Mouse (Mus musculus) cerebellum, adult 2 months (tissue): ENCODE measurements around the gene Alx3.

Experiments used
- CTCF ChIP-seq: fragments of 200-500 bp; IDR thresholded peaks from 2 replicates; pipeline ENCODE4 v1.5.1; 2011; ENCODE audit warnings: low read depth, mild to moderate bottlenecking, control low read depth, low read length, moderate library complexity, borderline replicate concordance; ENCODE audit not compliant: insufficient read depth
- POLR2A ChIP-seq: fragments of 200-500 bp; IDR thresholded peaks from 2 replicates; pipeline ENCODE4 v1.6.1; 2011; ENCODE audit warnings: low read length, control low read depth, borderline replicate concordance; ENCODE audit not compliant: insufficient read depth

DNA sequence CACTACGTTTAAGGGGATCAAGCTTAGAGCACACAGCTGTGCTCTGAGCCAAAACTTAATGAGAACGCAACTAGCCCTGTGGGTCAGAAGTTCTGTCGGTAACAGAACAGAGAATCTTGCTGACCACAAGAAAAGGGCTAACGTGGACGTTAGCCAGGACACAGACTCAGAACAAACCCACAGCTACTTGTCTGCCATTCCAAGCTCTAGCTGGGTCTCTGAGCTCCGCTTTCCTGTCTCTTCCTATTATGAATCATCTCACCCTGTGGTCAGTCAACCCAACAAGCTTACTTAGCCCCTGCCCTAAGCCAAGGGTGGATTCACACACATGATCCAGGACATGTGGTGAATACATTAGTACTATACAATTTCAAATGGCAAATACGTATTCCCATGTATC is 27.1 kb upstream of the Alx3 start:
- TF ChIP-seq CTCF: no peak
- TF ChIP-seq POLR2A: no peak
